Mouse (Mus musculus): ENCODE data around the gene Fadd. TPM values are rescaled to one million over a fixed set of nuclear protein-coding genes. Genes with fewer than 3 reads are reported as not detected.

Gene Fadd
- total RNA-seq, 4 experiments from 2014 or later: 2.8 to 3.6 (median 3.3) TPM

GRCm38 (mm10) chr7:144536367-144536766 is 45.9 kb downstream of the Fadd start:
- DNase-seq (ENCODE audit: low spot score in 2 of 2): no peak

- no peak for DNase-seq (ENCODE audit: low spot score in 2 of 2)
These were observed 47.5 kb downstream of the Fadd start for GRCm38 (mm10) chr7:144534773-144535172.

- no peak for DNase-seq (ENCODE audit: low spot score in 2 of 2)
These were observed 50.5 kb downstream of the Fadd start for GRCm38 (mm10) chr7:144531585-144532378.

GRCm38 (mm10) chr7:144529851-144530250 is 52.4 kb downstream of the Fadd start:
- peak in 1 of 2 experiments; percentile 45 for DNase-seq (ENCODE audit: low spot score in 2 of 2)

GRCm38 (mm10) chr7:144527723-144528221 is 54.5 kb downstream of the Fadd start:
- no peak for DNase-seq (ENCODE audit: low spot score in 2 of 2)

Other genes starting within 250 kb of the Fadd start
- 10 to 100 TPM; 90.4 to 99.4 (median 94.2) TPM for gene Cttn, start 111.5 kb downstream of the Fadd start, total RNA-seq (2022)
- 10 to 100 TPM; 33.1 to 41.0 (median 36.2) TPM for gene Ppfia1, start 28.7 kb downstream of the Fadd start, total RNA-seq (2022)
- 1 to 10 TPM; 3.6 to 5.7 (median 4.2) TPM for gene Ano1, start 169.5 kb upstream of the Fadd start, total RNA-seq (2022)